Mouse (Mus musculus) liver, embryonic 16.5 days (tissue): ENCODE measurements around the gene L3hypdh. TPM values are rescaled to one million over a fixed set of nuclear protein-coding genes. Genes with fewer than 3 reads are reported as not detected.

ENCODE experiments used
- ATAC-seq: fragments of 200-750 bp; cut with Nextera tagmentation; 2 replicates; pipeline ENCODE4 v1.8.0; 2017; ENCODE audit warnings: low read depth, mild to moderate bottlenecking, moderate number of reproducible peaks, moderate library complexity
- H3K27ac ChIP-seq: fragments of 300-500 bp; sonication (generic); 2 replicates; pipeline ENCODE4 v1.5.1; 2014; ENCODE audit warnings: mild to moderate bottlenecking, low read length
- H3K27me3 ChIP-seq: fragments of 300-500 bp; sonication (generic); 2 replicates; pipeline ENCODE4 v1.6.1; 2014; ENCODE audit warnings: low read depth, low read length, mixed read lengths; ENCODE audit not compliant: control insufficient read depth, insufficient read depth
- H3K36me3 ChIP-seq: fragments of 300-500 bp; sonication (generic); 2 replicates; pipeline ENCODE4 v1.6.1; 2014; ENCODE audit warnings: mild to moderate bottlenecking; ENCODE audit not compliant: control insufficient read depth, insufficient read depth
- H3K4me1 ChIP-seq: fragments of 300-500 bp; sonication (generic); 2 replicates; pipeline ENCODE4 v1.6.1; 2014; ENCODE audit warnings: low read depth, low read length, mixed read lengths; ENCODE audit not compliant: control insufficient read depth
- H3K4me2 ChIP-seq: fragments of 300-500 bp; sonication (generic); 2 replicates; pipeline ENCODE4 v1.6.1; 2014; ENCODE audit warnings: low read depth, low read length, mixed read lengths
- H3K4me3 ChIP-seq: fragments of 300-500 bp; sonication (generic); 2 replicates; pipeline ENCODE4 v1.5.1; 2014; ENCODE audit warnings: low read depth, mild to moderate bottlenecking, low read length
- H3K9ac ChIP-seq: fragments of 300-500 bp; sonication (generic); 2 replicates; pipeline ENCODE4 v1.6.1; 2014; ENCODE audit warnings: low read depth, low read length
- H3K9me3 ChIP-seq: fragments of 300-500 bp; sonication (generic); replicated peaks from 2 replicates; pipeline ENCODE4 v1.6.1; 2016; ENCODE audit warnings: low read length; ENCODE audit not compliant: control insufficient read depth
- WGBS: fragments of 180-500 bp; shearing (Covaris S2); extraction: QIAGEN DNeasy Blood & Tissue Kit; methylation state at CpG from one replicate; pipeline ENCODE4 v1.1.7; 2014; ENCODE audit not compliant: insufficient replicate concordance; 5-methylcytosine and 5-hydroxymethylcytosine counted together
- polyA plus RNA-seq: library from polyadenylated mRNA; unstranded; fragments of >200 nt; fragmentation: Nextera tagmentation; extraction: Ambion mirVana; gene quantifications from 2 replicates; pipeline ENCODE4 v1.2.1, GENCODE M21; 2015

Gene L3hypdh
- 9.8 and 10.2 TPM in 2 replicates for polyA plus RNA-seq

DNA sequence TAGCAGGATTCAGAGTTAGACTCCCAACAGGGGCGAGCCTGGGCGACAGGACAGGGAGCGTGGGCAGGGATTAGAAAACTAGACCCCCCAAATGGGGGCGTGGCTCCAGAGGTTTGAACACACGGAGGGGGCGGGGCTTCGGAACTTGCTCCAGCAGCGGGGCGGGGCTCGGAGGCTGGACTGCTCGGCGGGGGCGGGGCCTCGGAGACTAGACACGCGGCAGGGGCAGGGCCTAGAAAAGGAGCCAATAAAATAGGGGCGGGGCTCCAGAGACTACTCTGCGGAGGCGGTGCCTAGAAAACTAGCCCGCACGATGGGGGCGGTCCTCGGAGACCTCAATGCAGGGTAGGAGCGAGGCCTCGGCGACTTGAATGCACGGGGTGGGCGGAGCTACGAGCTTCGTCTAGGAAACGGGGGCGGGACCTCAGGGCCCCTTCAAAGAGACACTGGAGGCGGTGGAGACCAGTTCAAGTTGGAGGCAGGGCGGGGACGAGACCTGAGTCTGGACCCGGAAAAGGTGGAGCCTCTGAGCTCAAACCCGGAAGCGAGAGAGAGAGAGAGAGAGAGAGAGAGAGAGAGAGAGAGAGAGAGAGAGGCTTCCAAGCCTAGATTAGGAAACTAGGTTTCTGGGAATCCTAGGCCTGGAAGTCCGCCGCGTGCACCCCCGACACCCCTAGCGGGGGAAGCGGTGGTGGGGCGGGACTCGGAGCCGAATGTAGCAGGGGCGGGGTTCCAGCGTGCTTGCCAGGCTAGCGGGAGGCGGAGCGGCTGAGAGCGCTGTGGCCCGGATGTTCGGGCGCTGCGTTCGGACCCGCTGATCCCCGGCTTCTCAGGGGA is at the start of gene L3hypdh, which contains the start of gene Jkamp:
Gene L3hypdh, minus strand, starts transcription at position 111 of the 837 bp plus-strand sequence.
Gene Jkamp, plus strand, starts transcription at position 261 of the 837 bp plus-strand sequence.
- peak within 1 kb of the TSS; percentile 81 for H3K9ac ChIP-seq
- no peaks in the 10 kb centered on the region for H3K36me3 ChIP-seq
- H3K4me3 ChIP-seq: peak within 1 kb of the TSS; percentile 87
- ATAC-seq: peak; percentile 89
- peaks cover 13% of the 10 kb centered on the region for H3K27me3 ChIP-seq
- H3K4me1 ChIP-seq: peaks cover 7% of the 10 kb centered on the region; the same call in 1 of the 2 replicates
- peak within 1 kb of the TSS; percentile 78 for H3K4me2 ChIP-seq
- under 1% methylated on average over 60 of the region's 60 CpGs for WGBS
- H3K27ac ChIP-seq: peak within 1 kb of the TSS; percentile 93
- H3K9me3 ChIP-seq: no peaks in the 10 kb centered on the region

DNA sequence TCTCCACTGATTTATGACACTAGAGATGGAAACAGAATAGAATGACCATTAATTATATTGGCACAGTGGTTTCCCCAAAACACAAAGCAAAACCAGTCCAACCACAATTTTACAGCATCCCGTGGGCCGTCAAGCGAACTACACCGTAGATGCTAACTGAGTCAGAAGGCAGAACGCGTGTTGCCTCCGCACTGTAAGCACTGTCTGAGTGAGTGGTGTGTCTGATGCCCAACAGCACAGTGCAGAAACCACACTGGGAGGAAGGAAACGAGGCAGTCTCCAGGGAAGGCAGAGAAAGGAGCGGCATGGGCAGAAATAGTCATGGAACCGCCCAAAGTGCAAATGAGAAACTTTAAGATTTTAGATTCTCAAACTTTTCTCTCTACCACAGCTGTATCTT is 44.0 kb upstream of the L3hypdh start:
- ATAC-seq: no peak
- H3K4me3 ChIP-seq: no peak overlapping the region
- no peaks in the 10 kb centered on the region for H3K36me3 ChIP-seq
- no peaks in the 10 kb centered on the region for H3K4me1 ChIP-seq
- H3K27ac ChIP-seq: no peak overlapping the region
- no peak overlapping the region for H3K4me2 ChIP-seq
- 67% methylated on average over 10 of the region's 10 CpGs for whole genome bisulfite sequencing
- H3K27me3 ChIP-seq: no peaks in the 10 kb centered on the region
- H3K9ac ChIP-seq: no peak overlapping the region
- peaks cover 2% of the 10 kb centered on the region for H3K9me3 ChIP-seq

DNA sequence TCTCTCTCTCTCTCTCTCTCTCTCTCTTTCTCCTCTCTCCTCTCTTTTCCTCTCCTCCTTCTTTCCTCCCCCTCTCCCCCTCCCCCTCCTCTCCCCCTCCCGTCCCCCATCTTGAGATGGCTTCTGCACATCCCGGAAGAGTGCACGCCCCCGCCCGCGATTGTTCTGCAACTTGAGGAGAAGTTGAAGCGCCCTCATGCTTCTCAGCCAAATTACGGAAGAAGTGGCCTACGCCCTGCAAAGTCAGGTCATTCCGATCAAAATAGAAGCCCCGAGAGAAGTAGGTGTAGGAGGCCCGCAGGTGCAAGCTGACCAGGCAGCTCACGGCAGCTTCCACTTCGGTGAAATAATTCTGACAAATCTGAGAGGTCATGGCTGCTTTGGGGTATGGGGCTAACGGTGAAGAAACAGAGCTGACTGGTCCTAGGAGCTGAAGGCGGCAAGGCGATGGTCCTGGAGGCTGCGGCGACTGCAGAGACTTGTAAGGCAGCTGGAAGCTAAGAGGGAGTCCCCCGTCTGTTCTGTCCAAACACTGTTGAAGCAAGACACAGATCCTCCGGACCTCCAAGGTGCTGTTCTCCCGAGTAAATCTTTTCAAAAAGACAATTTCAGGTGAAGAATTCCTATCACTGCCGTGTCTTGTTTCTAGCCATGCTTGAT is 30.6 kb upstream of the L3hypdh start:
- no peak overlapping the region for H3K9ac ChIP-seq

DNA sequence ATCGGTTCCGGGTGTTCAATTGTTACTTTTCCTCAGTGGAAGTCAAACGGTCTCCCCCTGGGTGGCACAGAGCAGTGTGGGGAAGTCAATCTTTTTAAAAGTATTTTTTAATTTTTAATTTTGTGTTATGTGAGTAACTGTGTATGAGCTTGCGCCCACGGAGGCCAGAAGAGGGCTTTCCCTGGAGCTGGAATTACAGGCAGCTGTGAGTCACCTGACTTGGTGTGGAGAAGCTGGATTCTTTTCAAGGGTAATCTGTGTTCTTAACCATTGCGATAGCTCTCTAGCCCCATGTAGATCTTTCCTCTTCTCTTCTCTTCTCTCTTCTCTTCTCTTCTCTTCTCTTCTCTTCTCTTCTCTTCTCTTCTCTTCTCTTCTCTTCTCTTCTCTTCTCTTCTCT is 29.9 kb upstream of the L3hypdh start:
- Histone ChIP-seq H3K9ac (no peak overlapping the region), H3K4me3 (no peak overlapping the region), H3K9me3 (no peaks in the 10 kb centered on the region), H3K4me1 (no peaks in the 10 kb centered on the region), H3K36me3 (no peaks in the 10 kb centered on the region), H3K4me2 (no peak overlapping the region), H3K27me3 (no peaks in the 10 kb centered on the region), H3K27ac (no peak overlapping the region)
- no peak for ATAC-seq
- 70% methylated on average over 6 of the region's 6 CpGs for WGBS

More for the DNA sequence above, 30.6 kb upstream of the L3hypdh start:
- Histone ChIP-seq H3K4me2 (no peak overlapping the region), H3K9me3 (no peaks in the 10 kb centered on the region), H3K27me3 (no peaks in the 10 kb centered on the region), H3K36me3 (no peaks in the 10 kb centered on the region), H3K27ac (no peak overlapping the region), H3K4me1 (no peaks in the 10 kb centered on the region), H3K4me3 (no peak overlapping the region)
- ATAC-seq: no peak
- 65% methylated on average over 22 of the region's 23 CpGs for WGBS

DNA sequence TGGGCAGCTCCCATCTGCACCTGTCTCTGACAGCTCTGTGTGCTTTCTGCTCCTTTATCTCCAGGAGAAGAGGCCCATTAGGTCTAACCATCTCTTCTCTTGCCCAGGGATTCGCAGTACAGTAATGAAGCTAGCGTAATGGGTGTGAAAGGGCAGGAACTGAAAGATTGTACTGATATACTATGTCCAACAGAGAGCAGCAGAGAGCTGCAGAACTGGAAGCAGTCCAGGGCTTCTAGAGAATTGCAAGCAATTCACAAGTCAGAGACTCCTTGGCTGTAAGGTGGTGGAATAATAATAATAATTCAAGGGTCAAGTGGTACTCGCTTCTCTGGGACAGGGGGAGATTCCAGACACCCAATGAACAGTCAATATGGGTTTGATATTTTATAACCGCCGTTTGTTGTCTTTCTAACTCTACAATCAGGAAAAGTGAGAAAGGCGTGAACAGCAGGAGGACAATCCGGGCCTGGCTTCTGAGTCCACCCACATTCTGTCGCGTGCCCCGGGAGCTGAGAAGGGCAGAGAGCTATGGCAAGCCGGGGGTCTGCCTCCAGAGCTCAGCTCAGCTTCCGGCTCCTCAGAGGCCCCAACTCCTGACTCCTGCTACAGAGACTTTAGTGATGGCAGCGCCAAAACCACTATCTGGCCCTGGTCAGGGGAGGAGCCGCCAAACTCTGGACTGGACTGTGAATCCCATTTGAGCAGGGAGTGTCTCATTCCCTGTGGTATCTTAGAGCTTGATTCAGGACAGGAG is 19.5 kb upstream of the L3hypdh start:
- Histone ChIP-seq H3K27me3 (no peaks in the 10 kb centered on the region), H3K36me3 (no peaks in the 10 kb centered on the region), H3K4me3 (no peak overlapping the region), H3K27ac (no peak overlapping the region), H3K9me3 (no peaks in the 10 kb centered on the region), H3K4me1 (no peaks in the 10 kb centered on the region), H3K4me2 (no peak overlapping the region), H3K9ac (no peak overlapping the region)
- ATAC-seq: no peak
- 28% methylated on average over 14 of the region's 14 CpGs for WGBS

DNA sequence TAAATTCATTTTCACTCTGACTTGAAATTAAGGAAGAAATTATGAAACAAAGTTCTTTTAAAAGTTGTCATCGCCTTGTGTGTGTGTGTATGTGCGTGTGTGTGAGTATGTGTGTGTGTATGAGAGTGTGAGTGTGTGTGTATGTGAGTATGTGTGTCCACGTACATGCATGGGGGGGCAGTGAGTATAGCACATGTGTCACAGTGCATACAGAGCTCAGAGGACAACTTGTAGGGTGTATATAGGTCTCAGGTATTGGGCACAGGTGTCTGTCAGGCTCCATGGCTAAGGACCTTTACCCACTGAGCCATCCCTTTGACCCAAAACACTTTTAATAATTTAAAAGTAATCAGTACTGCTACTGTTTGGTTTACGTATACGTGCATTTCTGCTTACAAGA is 18.8 kb upstream of the L3hypdh start:
- ATAC-seq: no peak

DNA sequence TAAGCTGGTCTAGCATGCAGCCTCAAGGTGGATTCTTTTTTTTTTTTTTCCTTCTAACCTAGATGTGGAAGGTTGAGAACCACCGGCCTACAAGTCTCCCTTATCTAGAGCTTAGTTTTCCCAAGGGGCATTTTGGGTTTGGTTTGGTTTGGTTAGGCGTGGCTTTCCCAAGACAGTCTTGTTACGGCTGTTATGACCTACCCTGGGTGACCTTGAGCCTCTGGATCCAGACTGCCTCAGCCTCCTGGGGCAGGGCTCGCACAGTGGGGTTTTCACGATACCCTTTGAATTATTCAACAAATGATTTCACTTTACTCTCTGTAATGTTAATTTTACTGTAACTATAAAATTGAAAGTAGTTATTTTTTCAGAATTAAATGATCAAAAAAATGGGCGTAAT is 17.5 kb upstream of the L3hypdh start:
- no peak overlapping the region for H3K4me3 ChIP-seq
- no peaks in the 10 kb centered on the region; the same call in 1 of the 2 replicates for H3K36me3 ChIP-seq
- ATAC-seq: no peak
- H3K4me1 ChIP-seq: no peaks in the 10 kb centered on the region
- H3K4me2 ChIP-seq: no peak overlapping the region
- no peak overlapping the region for H3K9ac ChIP-seq
- no peak overlapping the region for H3K27ac ChIP-seq
- H3K9me3 ChIP-seq: no peaks in the 10 kb centered on the region
- no peaks in the 10 kb centered on the region for H3K27me3 ChIP-seq
- 55% methylated on average over 6 of the region's 6 CpGs for WGBS

More for the DNA sequence above, 18.8 kb upstream of the L3hypdh start:
- no peak overlapping the region for H3K4me3 ChIP-seq
- no peaks in the 10 kb centered on the region for H3K36me3 ChIP-seq
- 66% methylated on average over 5 of the region's 5 CpGs for WGBS
- H3K27me3 ChIP-seq: no peaks in the 10 kb centered on the region
- no peaks in the 10 kb centered on the region for H3K9me3 ChIP-seq
- no peak overlapping the region for H3K4me2 ChIP-seq
- H3K9ac ChIP-seq: no peak overlapping the region
- no peak overlapping the region for H3K27ac ChIP-seq
- H3K4me1 ChIP-seq: no peaks in the 10 kb centered on the region

DNA sequence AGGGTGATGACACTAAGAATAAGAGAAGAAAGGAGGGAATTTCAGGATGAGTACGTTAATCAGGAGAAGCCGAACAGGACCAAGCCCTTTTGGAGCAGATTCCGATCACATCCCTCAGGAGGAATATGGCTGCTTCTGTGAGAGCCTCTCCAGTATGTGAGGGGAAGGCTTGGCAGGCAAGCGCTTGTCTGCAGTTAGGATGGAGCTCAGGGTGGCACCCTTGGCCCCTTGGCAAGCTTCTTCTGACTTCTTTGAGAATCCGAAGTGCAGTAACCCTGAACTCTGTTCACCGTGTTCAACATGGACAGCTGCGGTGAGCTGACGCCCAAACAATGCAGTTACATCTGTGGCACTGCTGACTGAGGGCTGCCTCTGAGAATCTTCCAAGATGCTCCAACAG is 11.7 kb upstream of the L3hypdh start:
- no peak overlapping the region for H3K27ac ChIP-seq
- no peak overlapping the region for H3K4me2 ChIP-seq
- no peak overlapping the region for H3K9ac ChIP-seq
- 79% methylated on average over 8 of the region's 8 CpGs for WGBS
- H3K4me1 ChIP-seq: no peaks in the 10 kb centered on the region
- ATAC-seq: no peak
- H3K9me3 ChIP-seq: no peaks in the 10 kb centered on the region
- no peaks in the 10 kb centered on the region for H3K27me3 ChIP-seq
- no peaks in the 10 kb centered on the region; the same call in 1 of the 2 replicates for H3K36me3 ChIP-seq
- H3K4me3 ChIP-seq: no peak overlapping the region
